Mouse (Mus musculus) MEL (cell line): ENCODE data around the gene Cacna2d4. TPM values are rescaled to one million over a fixed set of nuclear protein-coding genes. Genes with fewer than 3 reads are reported as not detected.

Experiments
- DNase-seq: peaks from one replicate; pipeline ENCODE4 v3.0.0; 2011; ENCODE audit warnings: low read depth, low spot score
- H3K27ac ChIP-seq: 2 replicates; pipeline ENCODE4 v1.5.1; 2012; ENCODE audit warnings: low read depth, mild to moderate bottlenecking, control low read depth, low read length, moderate library complexity; ENCODE audit not compliant: control insufficient read depth
- H3K27me3 ChIP-seq, 2 experiments: fragments of 150-350 bp in 1 of 2; sonication (generic) in 1 of 2; 2 replicates each; pipeline ENCODE4 v1.6.1; 2012; ENCODE audit warnings: low read length in 2 of 2, mild to moderate bottlenecking in 2 of 2, improper control_type of control experiment in 1 of 2, moderate library complexity in 1 of 2; ENCODE audit not compliant: insufficient read depth in 2 of 2, control insufficient read depth in 1 of 2
- H3K36me3 ChIP-seq, 2 experiments: 2 replicates each; pipeline ENCODE4 v1.6.1; 2012 to 2014; ENCODE audit warnings: low read length in 2 of 2, improper control_type of control experiment in 1 of 2, inconsistent platforms in 1 of 2, mild to moderate bottlenecking in 1 of 2; ENCODE audit not compliant: insufficient read depth in 2 of 2, control insufficient read depth in 1 of 2
- H3K4me1 ChIP-seq, 2 experiments: fragments of 150-350 bp in 1 of 2; sonication (generic) in 1 of 2; 2 replicates each; pipeline ENCODE4 v1.6.1; 2012; ENCODE audit warnings: low read length in 2 of 2, improper control_type of control experiment in 1 of 2, mild to moderate bottlenecking in 1 of 2; ENCODE audit not compliant: insufficient read depth in 2 of 2, control insufficient read depth in 1 of 2
- H3K4me3 ChIP-seq, 2 experiments: fragments of 150-350 bp in 1 of 2; sonication (generic) in 1 of 2; 2 replicates each; pipeline ENCODE4 v1.5.1; 2012; ENCODE audit warnings: low read depth in 2 of 2, low read length in 2 of 2, mild to moderate bottlenecking in 2 of 2, moderate library complexity in 2 of 2, control low read depth in 1 of 2, improper control_type of control experiment in 1 of 2; ENCODE audit not compliant: control insufficient read depth in 1 of 2, insufficient read depth in 1 of 2
- H3K79me2 ChIP-seq: 2 replicates; pipeline ENCODE4 v1.6.1; 2012; ENCODE audit warnings: mild to moderate bottlenecking, low read length, moderate library complexity; ENCODE audit not compliant: control insufficient read depth, poor library complexity, insufficient read depth
- H3K9ac ChIP-seq: 2 replicates; pipeline ENCODE4 v1.6.1; 2012; ENCODE audit warnings: low read depth, mild to moderate bottlenecking, control low read depth, low read length, moderate library complexity; ENCODE audit not compliant: control insufficient read depth, poor library complexity, severe bottlenecking
- H3K9me3 ChIP-seq: fragments of 150-350 bp; sonication (generic); replicated peaks from 2 replicates; pipeline ENCODE4 v1.6.1; 2012; ENCODE audit warnings: mild to moderate bottlenecking, low read length, improper control_type of control experiment, moderate library complexity; ENCODE audit not compliant: insufficient read depth
- E2F4 ChIP-seq: IDR thresholded peaks from 2 replicates; pipeline ENCODE4 v1.6.1; 2011; ENCODE audit warnings: low read depth, low read length, improper control_type of control experiment, borderline replicate concordance
- EP300 ChIP-seq, 2 experiments: IDR thresholded peaks; 2 replicates each; pipeline ENCODE4 v1.6.1; 2011; ENCODE audit warnings: improper control_type of control experiment in 2 of 2, low read length in 2 of 2, low read depth in 1 of 2, mild to moderate bottlenecking in 1 of 2
- ETS1 ChIP-seq: IDR thresholded peaks from 2 replicates; pipeline ENCODE4 v1.6.1; 2012; ENCODE audit warnings: low read depth, mild to moderate bottlenecking, inconsistent platforms, low read length, improper control_type of control experiment, moderate library complexity
- HCFC1 ChIP-seq: IDR thresholded peaks from 2 replicates; pipeline ENCODE4 v1.6.1; 2012; ENCODE audit warnings: low read depth, mild to moderate bottlenecking, inconsistent platforms, low read length, improper control_type of control experiment, moderate library complexity
- JUND ChIP-seq: IDR thresholded peaks from 2 replicates; pipeline ENCODE4 v1.6.1; 2011; ENCODE audit warnings: low read depth, mild to moderate bottlenecking, improper control_type of control experiment, low read length
- MAZ ChIP-seq: IDR thresholded peaks from 2 replicates; pipeline ENCODE4 v1.6.1; 2012; ENCODE audit warnings: low read depth, mild to moderate bottlenecking, inconsistent platforms, low read length, improper control_type of control experiment
- MYB ChIP-seq: IDR thresholded peaks from 2 replicates; pipeline ENCODE4 v1.6.1; 2011; ENCODE audit warnings: mild to moderate bottlenecking, low read depth, low read length, improper control_type of control experiment
- NRF1 ChIP-seq: IDR thresholded peaks from 2 replicates; pipeline ENCODE4 v1.6.1; 2014; ENCODE audit warnings: low read depth, mild to moderate bottlenecking, inconsistent platforms, low read length, improper control_type of control experiment, moderate library complexity; ENCODE audit not compliant: poor library complexity, insufficient read depth, severe bottlenecking
- POLR2A ChIP-seq, 2 experiments: IDR thresholded peaks; 2 replicates each; pipeline ENCODE4 v1.6.1; 2011 to 2012; ENCODE audit warnings: low read length in 2 of 2, mild to moderate bottlenecking in 2 of 2, control low read depth in 1 of 2, improper control_type of control experiment in 1 of 2, low read depth in 1 of 2, moderate library complexity in 1 of 2; ENCODE audit not compliant: control insufficient read depth in 1 of 2, insufficient read depth in 1 of 2, poor library complexity in 1 of 2
- POLR2AphosphoS5 ChIP-seq: IDR thresholded peaks from 2 replicates; pipeline ENCODE4 v1.6.1; 2012; ENCODE audit warnings: low read depth, borderline replicate concordance, mild to moderate bottlenecking, inconsistent platforms, low read length, moderate library complexity, mixed read lengths
- RAD21 ChIP-seq: IDR thresholded peaks from 2 replicates; pipeline ENCODE4 v1.6.1; 2011; ENCODE audit warnings: mild to moderate bottlenecking, low read depth, low read length, improper control_type of control experiment
- TCF12 ChIP-seq: IDR thresholded peaks from 2 replicates; pipeline ENCODE4 v1.6.1; 2014; ENCODE audit warnings: low read depth, mild to moderate bottlenecking, inconsistent platforms, low read length, improper control_type of control experiment, moderate library complexity
- USF1 ChIP-seq: IDR thresholded peaks from 2 replicates; pipeline ENCODE4 v1.6.1; 2014; ENCODE audit warnings: low read depth, mild to moderate bottlenecking, inconsistent platforms, low read length, improper control_type of control experiment, moderate library complexity
- ZNF384 ChIP-seq: IDR thresholded peaks from 2 replicates; pipeline ENCODE4 v1.6.1; 2012; ENCODE audit warnings: low read depth, mild to moderate bottlenecking, inconsistent platforms, low read length, improper control_type of control experiment
- polyA plus RNA-seq, 2 experiments: library from polyadenylated mRNA; stranded (reverse) in 1 of 2; unstranded in 1 of 2; fragments of >175 nt in 1 of 2; fragments of >200 nt in 1 of 2; gene quantifications; 2 replicates each; pipeline versions ENCODE4 v1.2.1 to v1.2.4; 2012; ENCODE audit warnings: low replicate concordance in 2 of 2, low read depth in 1 of 2; ENCODE audit not compliant: insufficient read length in 2 of 2, insufficient read depth in 1 of 2, missing spikeins in 1 of 2
- total RNA-seq: library from RNA; depleted of rRNA; stranded (reverse); fragments of 300-350 nt; gene quantifications from 2 replicates; pipeline ENCODE4 v1.2.3, GENCODE M21; 2012

Cacna2d4 gene
- total and polyA plus RNA-seq, 3 experiments = 0.69 to 1.1 TPM; not detected in 1

DNA sequence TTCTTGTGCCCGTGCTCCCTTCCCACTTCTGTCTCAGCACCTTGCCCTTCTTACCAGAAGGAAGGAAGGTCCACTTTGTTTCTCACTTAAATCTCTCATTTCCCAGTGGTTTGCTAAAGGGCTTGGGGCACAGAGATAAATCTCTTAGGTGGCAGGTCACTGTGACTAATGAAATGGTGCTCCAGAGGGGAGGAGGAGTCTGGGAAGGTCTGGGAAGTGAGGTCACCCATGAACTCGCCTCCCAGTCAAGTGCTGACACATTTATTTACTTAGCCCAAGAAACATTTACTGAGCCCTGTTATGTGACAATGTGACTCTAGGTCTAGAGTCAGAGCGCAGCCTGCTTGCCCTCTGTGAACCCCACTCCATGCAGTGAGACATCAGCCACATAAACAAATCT is 96.9 kb downstream of the Cacna2d4 start:
- Histone ChIP-seq H3K27ac (no peak overlapping the region), H3K79me2 (no peaks in the 10 kb centered on the region), H3K4me3 (no peak overlapping the region), H3K9ac (no peak overlapping the region), H3K9me3 (no peaks in the 10 kb centered on the region), H3K4me1 (peaks cover 0 to 3% of the 10 kb centered on the region in 2 experiments; a peak in 1 of 4 replicates)
- no peak for DNase-seq
- TF ChIP-seq JUND (no peak), NRF1 (no peak), E2F4 (no peak), HCFC1 (no peak), ETS1 (no peak), EP300 (IDR thresholded peaks at IDR 0.05; ENCODE audit: low read depth in 1 of 2, low read length in 2 of 2) (no peak), ZNF384 (no peak), TCF12 (no peak), MYB (no peak), POLR2A (IDR thresholded peaks at IDR 0.05; ENCODE audit: control insufficient read depth in 1 of 2, insufficient read depth in 1 of 2, low read depth in 1 of 2, low read length in 2 of 2, poor library complexity in 1 of 2) (no peak), USF1 (no peak), POLR2AphosphoS5 (no peak), RAD21 (no peak), MAZ (no peak)
- TF ChIP-seq, all 39 proteins: peak for 0
- Histone ChIP-seq H3K27me3 (peaks cover 0 to 1% of the 10 kb centered on the region in 2 experiments; a peak in 1 of 4 replicates), H3K36me3 (no peaks in the 10 kb centered on the region)

DNA sequence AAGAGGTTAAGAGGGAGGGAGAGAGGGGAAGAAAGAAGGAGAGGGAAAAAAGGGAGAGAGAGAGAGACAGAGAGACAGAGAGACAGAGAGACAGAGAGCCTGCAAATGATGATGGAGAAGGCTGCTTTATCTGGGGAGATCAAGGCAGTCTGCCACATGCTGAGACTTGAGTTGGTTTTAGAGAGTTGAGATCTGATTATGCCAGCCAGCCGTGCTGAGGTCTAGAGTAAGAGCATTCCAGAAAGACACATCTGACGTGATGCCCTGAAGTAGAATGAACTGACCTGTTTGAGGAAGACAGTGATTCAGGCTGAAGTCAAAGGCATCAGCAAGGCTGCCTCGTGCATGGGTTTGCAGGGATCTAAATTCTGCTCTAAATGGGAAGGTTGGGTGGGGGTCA is 97.5 kb downstream of the Cacna2d4 start:
- no peak overlapping the region for H3K27ac ChIP-seq
- H3K9me3 ChIP-seq = no peaks in the 10 kb centered on the region
- no peak for TF ChIP-seq EP300 (IDR thresholded peaks at IDR 0.05; ENCODE audit: low read depth in 1 of 2, low read length in 2 of 2)
- no peak overlapping the region for H3K9ac ChIP-seq
- H3K27me3 ChIP-seq = peaks cover 0 to 1% of the 10 kb centered on the region in 2 experiments; a peak in 1 of 4 replicates
- peaks cover 0 to 4% of the 10 kb centered on the region in 2 experiments; a peak in 2 of 4 replicates for H3K4me1 ChIP-seq
- H3K36me3 ChIP-seq = peaks cover 0 to 1% of the 10 kb centered on the region in 2 experiments; a peak in 1 of 4 replicates
- DNase-seq = no peak
- H3K79me2 ChIP-seq = no peaks in the 10 kb centered on the region
- H3K4me3 ChIP-seq = no peak overlapping the region

DNA sequence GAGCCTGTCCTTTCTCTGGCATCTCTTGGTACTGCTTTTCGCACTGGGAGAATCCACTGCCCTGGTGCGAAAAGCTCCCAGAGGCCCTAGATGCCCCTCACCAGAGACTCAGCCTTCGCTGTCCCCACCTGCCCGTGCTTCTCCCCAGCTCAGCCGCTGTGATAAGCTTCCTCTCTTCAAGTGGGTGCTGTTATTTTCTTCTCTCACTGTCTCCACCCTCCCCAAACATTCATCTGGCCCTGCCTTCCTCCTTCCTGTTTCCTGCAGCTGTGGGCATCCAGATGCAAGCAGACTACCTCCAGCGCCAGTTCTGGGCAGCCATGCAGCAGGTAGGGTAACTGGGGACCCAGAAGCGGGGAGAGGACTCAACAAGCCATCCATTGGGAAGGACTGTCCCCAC is 99.8 kb downstream of the Cacna2d4 start:
- Histone ChIP-seq H3K9ac (no peak overlapping the region), H3K27ac (no peak overlapping the region), H3K36me3 (peaks cover 0 to 2% of the 10 kb centered on the region in 2 experiments; a peak in 1 of 4 replicates), H3K4me3 (no peak overlapping the region), H3K27me3 (peaks cover 0 to 1% of the 10 kb centered on the region in 2 experiments; a peak in 1 of 4 replicates), H3K9me3 (no peaks in the 10 kb centered on the region), H3K79me2 (no peaks in the 10 kb centered on the region), H3K4me1 (peaks cover 0 to 8% of the 10 kb centered on the region in 2 experiments; a peak in 2 of 4 replicates)
- TF ChIP-seq MYB = no peak
- TF ChIP-seq TCF12 = 0 out of 2 replicates have a peak, but pooled peaks have one; percentile 7
- DNase-seq = peak; percentile 29
